Mouse (Mus musculus) small intestine, adult 2 months (tissue): Measurements from ENCODE around the gene Errfi1. TPM values are rescaled to one million over a fixed set of nuclear protein-coding genes. Genes with fewer than 3 reads are reported as not detected.

ENCODE experiments used
- H3K27ac ChIP-seq: fragments of 200-500 bp; 2 replicates; pipeline ENCODE4 v1.5.1; 2012; ENCODE audit warnings: low read depth, low read length, control low read depth, inconsistent platforms; ENCODE audit not compliant: insufficient read depth
- H3K27me3 ChIP-seq: fragments of 200-500 bp; 2 replicates; pipeline ENCODE4 v1.6.1; 2012; ENCODE audit warnings: mild to moderate bottlenecking, moderate library complexity, low read length, inconsistent platforms; ENCODE audit not compliant: control insufficient read depth, insufficient read depth
- H3K36me3 ChIP-seq: fragments of 200-500 bp; 2 replicates; pipeline ENCODE4 v1.6.1; 2012; ENCODE audit warnings: mild to moderate bottlenecking, low read length, control low read depth, inconsistent platforms; ENCODE audit not compliant: control insufficient read depth, insufficient read depth
- H3K4me1 ChIP-seq: fragments of 200-500 bp; 2 replicates; pipeline ENCODE4 v1.6.1; 2012; ENCODE audit warnings: low read length, inconsistent platforms, mixed read lengths; ENCODE audit not compliant: control insufficient read depth, insufficient read depth, insufficient read length
- H3K4me3 ChIP-seq: fragments of 200-500 bp; 2 replicates; pipeline ENCODE4 v1.5.1; 2012; ENCODE audit warnings: low read depth, mild to moderate bottlenecking, control low read depth, inconsistent platforms, low read length, moderate library complexity
- CTCF ChIP-seq: fragments of 200-500 bp; IDR thresholded peaks from 2 replicates; pipeline ENCODE4 v1.5.1; 2012; ENCODE audit warnings: low read depth, mild to moderate bottlenecking, control low read depth, inconsistent platforms, low read length, moderate library complexity, mixed read lengths; ENCODE audit not compliant: insufficient replicate concordance, insufficient read length; ENCODE audit errors: extremely low read depth
- POLR2A ChIP-seq: fragments of 200-500 bp; IDR thresholded peaks from 2 replicates; pipeline ENCODE4 v1.6.1; 2012; ENCODE audit warnings: low read depth, mild to moderate bottlenecking, control low read depth, inconsistent platforms, low read length, moderate library complexity
- WGBS: fragments of 180-500 bp; shearing (Covaris S2); methylation state at CpG from one replicate; pipeline ENCODE4 v1.1.7; 2018; 5-methylcytosine and 5-hydroxymethylcytosine counted together
- polyA plus RNA-seq: library from polyadenylated mRNA; depleted of rRNA; stranded (reverse); fragments of >200 nt; gene quantifications from 2 replicates; pipeline ENCODE4 v1.2.3, GENCODE M21; 2012

The Errfi1 gene
- polyA plus RNA-seq, 1 experiment = 26.7 TPM

DNA sequence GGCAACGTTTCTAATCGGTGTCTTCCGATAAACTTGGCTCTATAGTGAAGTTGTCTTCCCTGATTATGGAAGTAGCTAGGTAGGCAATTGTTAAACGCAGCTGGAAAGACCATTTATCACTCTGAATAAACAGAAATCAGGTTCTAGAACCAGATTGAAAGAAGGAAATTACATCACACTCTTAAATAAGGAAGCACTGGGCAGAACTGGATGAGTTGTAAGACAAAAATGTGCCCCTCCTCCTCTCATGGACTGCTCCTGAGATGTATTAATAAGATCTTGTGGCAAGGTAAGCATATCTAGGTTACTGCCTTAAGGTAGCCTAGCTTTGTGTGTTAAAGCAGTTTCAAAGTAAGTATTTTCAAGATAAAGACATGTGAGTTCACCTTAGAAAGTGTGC, 6.8 kb downstream of the Errfi1 start:
- no peaks in the 10 kb centered on the region for H3K27me3 ChIP-seq
- H3K27ac ChIP-seq = no peak overlapping the region
- no peak for TF ChIP-seq POLR2A
- no peak for TF ChIP-seq CTCF
- 12% methylated on average over 4 of the region's 4 CpGs for WGBS
- peaks cover 2% of the 10 kb centered on the region; the same call in 1 of the 2 replicates for H3K4me1 ChIP-seq
- peaks cover 6% of the 10 kb centered on the region for H3K36me3 ChIP-seq
- no peak overlapping the region for H3K4me3 ChIP-seq

DNA sequence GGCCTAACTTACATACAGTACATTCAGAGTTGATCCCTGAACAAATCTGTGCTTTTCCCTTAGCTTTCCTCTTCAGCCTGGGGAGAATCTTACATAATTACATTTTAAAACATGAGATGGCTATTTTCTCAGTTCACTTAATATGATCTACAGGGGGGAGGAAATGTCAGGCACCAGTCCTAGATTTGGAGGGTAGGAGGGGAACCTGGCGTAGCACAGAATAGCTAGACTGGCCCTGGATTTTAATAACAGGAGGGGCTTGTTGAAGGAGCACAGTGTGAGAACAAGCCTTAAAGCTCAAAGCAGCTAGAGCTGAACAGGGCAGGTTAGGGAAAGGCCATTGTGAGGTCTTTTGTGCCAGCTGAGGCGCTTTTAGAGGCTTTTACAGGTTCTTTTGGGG, 7.4 kb downstream of the Errfi1 start:
- H3K36me3 ChIP-seq = peaks cover 12% of the 10 kb centered on the region
- 96% methylated on average over 2 of the region's 2 CpGs for WGBS
- no peak overlapping the region for H3K4me3 ChIP-seq
- no peak overlapping the region for H3K27ac ChIP-seq
- no peaks in the 10 kb centered on the region for H3K27me3 ChIP-seq
- TF ChIP-seq CTCF = no peak
- TF ChIP-seq POLR2A = no peak
- peaks cover 2% of the 10 kb centered on the region; the same call in 1 of the 2 replicates for H3K4me1 ChIP-seq

DNA sequence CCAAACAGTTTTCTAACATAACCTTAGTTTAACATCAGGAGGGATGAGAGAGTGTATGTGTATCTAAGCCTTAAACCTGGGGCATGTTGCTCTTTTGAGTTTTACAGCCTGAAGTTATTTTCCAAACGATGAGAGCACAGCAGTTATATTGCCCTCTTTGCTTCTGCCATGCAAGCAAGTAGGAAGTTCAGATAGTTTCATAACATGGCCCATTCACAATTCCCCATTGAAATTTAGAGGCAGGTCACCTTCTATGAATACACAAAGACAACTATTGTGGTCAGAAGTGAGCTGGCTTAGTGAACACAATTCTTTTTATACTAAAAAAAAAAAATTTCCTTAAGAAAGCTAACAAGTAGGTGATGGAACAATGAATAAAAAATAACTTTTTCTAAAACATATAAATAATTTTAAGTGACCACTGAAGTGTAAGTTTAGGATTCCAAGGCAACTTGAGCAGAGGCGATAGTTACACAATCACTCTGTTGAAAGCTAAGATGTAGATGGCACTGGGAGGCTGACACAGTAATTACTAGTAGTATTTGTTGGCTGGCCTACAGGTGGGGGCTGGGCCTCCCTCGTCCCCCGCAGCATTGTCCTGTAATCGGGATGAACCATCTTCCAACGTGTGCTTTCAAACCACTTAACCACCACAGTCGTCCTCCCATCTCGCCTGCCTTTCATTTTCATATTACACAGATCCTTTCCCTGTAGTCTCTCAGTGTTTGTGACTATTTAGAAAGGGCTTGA, 9.1 kb downstream of the Errfi1 start:
- H3K4me1 ChIP-seq = no peaks in the 10 kb centered on the region
- peaks cover 25% of the 10 kb centered on the region for H3K36me3 ChIP-seq
- no peaks in the 10 kb centered on the region for H3K27me3 ChIP-seq
- TF ChIP-seq CTCF = no peak
- no peak for TF ChIP-seq POLR2A
- 66% methylated on average over 8 of the region's 8 CpGs for whole genome bisulfite sequencing
- no peak overlapping the region for H3K4me3 ChIP-seq
- no peak overlapping the region for H3K27ac ChIP-seq

DNA sequence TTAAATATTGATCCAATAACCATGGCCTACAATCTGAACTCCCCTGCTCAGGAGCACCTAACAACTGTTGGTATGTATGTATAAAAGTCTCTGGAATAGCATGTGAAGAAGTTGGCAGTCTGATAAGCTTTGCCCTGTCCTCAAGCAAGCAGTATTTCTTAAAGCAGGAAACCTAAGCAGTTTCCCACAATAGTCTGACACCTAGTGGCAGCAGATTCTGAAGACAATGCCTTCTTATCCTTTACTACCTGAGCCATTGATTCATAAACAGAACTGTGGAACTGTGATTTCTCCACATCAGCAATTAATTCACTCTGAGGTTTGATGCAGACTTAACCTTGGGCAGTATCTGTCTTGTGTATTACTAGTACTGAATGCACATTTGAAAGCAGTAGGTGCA, 11.7 kb downstream of the Errfi1 start:
- no peaks in the 10 kb centered on the region for H3K27me3 ChIP-seq
- H3K36me3 ChIP-seq = peaks cover 32% of the 10 kb centered on the region
- TF ChIP-seq CTCF (no peak), POLR2A (no peak)
- H3K4me3 ChIP-seq = no peak overlapping the region
- no peaks in the 10 kb centered on the region for H3K4me1 ChIP-seq
- H3K27ac ChIP-seq = no peak overlapping the region

DNA sequence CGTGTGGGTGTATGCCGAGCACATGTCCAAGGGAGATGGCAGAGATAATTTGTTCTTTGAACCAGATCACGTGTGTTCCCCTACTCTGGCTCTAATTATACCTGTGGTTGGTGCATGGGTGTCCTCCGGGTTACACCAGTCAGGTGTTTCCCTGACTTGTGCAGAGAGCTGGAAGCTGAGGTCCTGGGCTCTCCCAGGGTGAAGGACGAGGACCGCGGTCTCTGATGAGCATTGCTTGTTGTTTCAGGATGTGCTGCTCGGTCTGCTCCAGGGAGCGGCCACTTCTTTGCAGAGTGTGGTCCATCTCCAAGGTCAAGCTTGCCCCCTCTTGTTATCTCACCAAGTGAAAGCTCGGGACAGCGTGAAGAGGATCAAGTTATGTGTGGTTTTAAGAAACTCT, 12.3 kb downstream of the Errfi1 start:
- Histone ChIP-seq H3K27ac (no peak overlapping the region), H3K4me3 (no peak overlapping the region), H3K4me1 (no peaks in the 10 kb centered on the region), H3K36me3 (peaks cover 32% of the 10 kb centered on the region), H3K27me3 (no peaks in the 10 kb centered on the region)
- 93% methylated on average over 11 of the region's 11 CpGs for WGBS
- TF ChIP-seq POLR2A = no peak
- no peak for TF ChIP-seq CTCF

- no peaks in the 10 kb centered on the region for H3K27me3 ChIP-seq
- peaks cover 32% of the 10 kb centered on the region for H3K36me3 ChIP-seq
- TF ChIP-seq CTCF = no peak
- TF ChIP-seq POLR2A = no peak
- H3K27ac ChIP-seq = no peak overlapping the region
- no peaks in the 10 kb centered on the region for H3K4me1 ChIP-seq
- H3K4me3 ChIP-seq = no peak overlapping the region
- WGBS = 92% methylated on average over 9 of the region's 12 CpGs
Observed at GRCm38 (mm10) chr4:150866494-150866893, 12.8 kb downstream of the Errfi1 start.

DNA sequence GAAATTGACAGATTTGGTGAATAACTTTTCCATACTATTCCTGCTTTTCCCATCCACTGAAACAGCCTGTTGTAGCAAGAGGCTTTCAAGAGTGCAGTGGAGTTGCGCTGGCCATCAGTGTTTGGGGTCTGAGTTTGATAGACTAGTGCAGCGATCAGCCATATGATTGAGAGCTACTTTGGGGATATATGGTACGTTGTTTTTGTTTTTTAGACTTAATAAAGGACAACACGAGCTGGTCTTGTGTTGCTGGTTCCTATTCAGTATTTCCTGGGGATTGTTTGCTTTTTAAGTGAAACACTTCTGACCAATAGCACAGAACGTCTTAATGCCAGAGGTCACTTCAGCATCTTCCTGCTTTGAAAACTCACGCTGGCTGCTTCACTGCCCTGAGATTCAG, 14.4 kb downstream of the Errfi1 start:
- H3K36me3 ChIP-seq = peaks cover 32% of the 10 kb centered on the region
- no peaks in the 10 kb centered on the region for H3K4me1 ChIP-seq
- H3K4me3 ChIP-seq = no peak overlapping the region
- H3K27ac ChIP-seq = no peak overlapping the region
- no peaks in the 10 kb centered on the region for H3K27me3 ChIP-seq
- TF ChIP-seq CTCF = no peak
- no peak for TF ChIP-seq POLR2A
- WGBS = 86% methylated on average over 6 of the region's 6 CpGs

DNA sequence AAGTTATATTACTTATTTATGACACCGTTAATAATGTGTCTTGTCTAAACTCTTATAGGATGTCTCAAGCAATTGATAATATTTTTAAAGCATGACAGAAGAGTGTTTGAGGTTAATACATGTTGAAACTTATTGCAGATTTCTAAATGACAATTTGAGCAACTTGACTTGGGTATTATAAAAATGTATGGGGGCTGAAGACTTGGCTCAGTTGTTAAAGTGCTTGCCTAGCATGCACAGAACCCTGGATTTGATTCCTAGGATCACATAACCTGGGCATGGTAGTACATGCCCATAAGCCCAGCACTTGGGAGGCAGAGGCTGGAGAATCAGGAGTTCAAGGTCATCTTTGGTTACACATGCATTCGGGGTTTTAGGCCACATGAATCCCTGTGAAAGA, 15.1 kb downstream of the Errfi1 start:
- no peak for TF ChIP-seq CTCF
- TF ChIP-seq POLR2A = no peak
- Histone ChIP-seq H3K27ac (no peak overlapping the region), H3K4me3 (no peak overlapping the region), H3K4me1 (no peaks in the 10 kb centered on the region), H3K27me3 (no peaks in the 10 kb centered on the region), H3K36me3 (peaks cover 32% of the 10 kb centered on the region)
- WGBS = 75% methylated on average over 2 of the region's 2 CpGs
